In the genomic region with DNA sequence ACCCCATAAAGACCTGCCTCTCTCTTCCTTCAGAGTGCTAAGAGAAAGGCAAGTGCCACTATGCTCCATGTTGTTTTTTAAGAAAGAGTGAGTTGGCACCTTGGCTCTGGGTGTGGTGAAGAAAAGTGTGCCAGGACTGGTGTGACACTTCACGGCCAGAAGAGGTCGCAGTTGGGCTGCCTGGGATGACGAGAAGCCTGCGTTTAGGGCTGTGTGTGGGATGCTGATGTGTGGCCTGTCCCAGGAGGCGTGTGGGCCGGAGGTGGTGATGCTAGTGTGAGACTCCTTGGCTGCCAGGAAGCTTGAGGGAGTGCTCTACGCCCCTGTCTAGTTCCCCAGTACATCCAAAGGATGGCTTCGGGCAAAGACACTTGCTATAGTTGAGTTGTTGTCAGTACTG, we compare ENCODE assay signal across 8 mouse cellular contexts. TPM values are rescaled to one million over a fixed set of nuclear protein-coding genes. Genes with fewer than 3 reads are reported as not detected.
A peak's percentile ranks its signal among the peaks of the same experiment; 100 is the strongest.
DNase-seq lines count a peak whose midpoint lies in the region; ATAC-seq and TF ChIP-seq lines count a peak whose summit lies in the region.
"Had no signal": no experiment of that assay in that cellular context is flagged by ENCODE, and none has a peak within 500 bp of the region (broad histone marks: within the 10 kb centered on the region; RNA-seq: fewer than 3 reads in every experiment).

No protein-coding gene starts in this region.

- WGBS in liver, postnatal 0 days (ENCODE audit: insufficient replicate concordance) = 30% methylated on average over 8 of the region's 8 CpGs

- peak; percentile 77 for ATAC-seq in CD4-positive, CD25-positive, alpha-beta regulatory T cell, adult 4 months
- ATAC-seq in liver, postnatal 0 days = peak; percentile 74
- ATAC-seq in neutrophil, adult 5-6 weeks (ENCODE audit: extremely low read depth, insufficient number of reproducible peaks, low FRiP score, poor library complexity, severe bottlenecking) = peak; percentile 70

- H3K27ac ChIP-seq in liver, postnatal 0 days (ENCODE audit: low read depth) = no peak overlapping the region

- no peak overlapping the region for H3K9ac ChIP-seq in liver, postnatal 0 days (replicated peaks)
- H3K9ac ChIP-seq: limb, embryonic 12.5 days had no signal

- no peak for TF ChIP-seq EP300 in liver, postnatal 0 days (IDR thresholded peaks at IDR 0.05; ENCODE audit: low read depth)

- intact Hi-C loops in gastrocnemius, postnatal 14 days (cut with DNase I; ENCODE audit: low total_unique reads) = loop anchor here (10.0 kb wide), 1 partner anchor 712 kb away; no protein-coding TSS in a partner anchor

- peak; percentile 91 for TF ChIP-seq CTCF in liver, postnatal 0 days (IDR thresholded peaks at IDR 0.05; ENCODE audit: low read depth)

- no peaks in the 10 kb centered on the region; the same call in 1 of the 2 replicates for H3K36me3 ChIP-seq in liver, postnatal 0 days (replicated peaks; ENCODE audit: insufficient read depth, low read length)

- peak; percentile 41 for DNase-seq in T-cell, adult 2 months (ENCODE audit: low spot score)
- DNase-seq in embryo, embryonic 10 days (ENCODE audit: low spot score) = peak; percentile 77
- peak; percentile 64 for DNase-seq in gastrocnemius, postnatal 14 days
- peak; percentile 53 for DNase-seq in kidney, postnatal 25 days
- peak; percentile 69 for DNase-seq in liver, postnatal 0 days

- H3K4me1 ChIP-seq in liver, postnatal 0 days (ENCODE audit: insufficient read depth) = no peaks in the 10 kb centered on the region

- no peaks in the 10 kb centered on the region for H3K27me3 ChIP-seq in liver, postnatal 0 days (ENCODE audit: insufficient read depth, low read length)

- H3K9me3 ChIP-seq in liver, postnatal 0 days (ENCODE audit: low read length) = no peaks in the 10 kb centered on the region
- H3K9me3 ChIP-seq: limb, embryonic 12.5 days had no signal

- H3K4me2 ChIP-seq in liver, postnatal 0 days (ENCODE audit: low read depth, low read length) = no peak overlapping the region
- H3K4me2 ChIP-seq: limb, embryonic 12.5 days had no signal

- no peak overlapping the region for H3K4me3 ChIP-seq in liver, postnatal 0 days (ENCODE audit: low read depth, low read length)
- H3K4me3 ChIP-seq: limb, embryonic 12.5 days had no signal

RNA-seq across cellular contexts. Expression of a gene that starts 9.0 kb away (rescaled TPM):
- polyA plus RNA-seq in CD4-positive, CD25-positive, alpha-beta regulatory T cell, adult 4 months (2017; shearing (Covaris generic)) = 10 to 100 TPM; 52.8 to 85.9 TPM
- total RNA-seq in gastrocnemius, postnatal 14 days (2021) = 10 to 100 TPM; 22.5 to 25.9 TPM
- 13.8 and 15.9 TPM in 2 replicates for polyA plus RNA-seq in liver, postnatal 0 days (2015; fragmentation: Nextera tagmentation; extraction: Ambion mirVana)
- 45.4 and 46.7 TPM in 2 replicates for total RNA-seq in neutrophil, adult 5-6 weeks (2017)

RNA-seq across cellular contexts. Expression of a gene that starts 9.5 kb away (rescaled TPM):
- 10 to 100 TPM in 1 of 2 experiments, 1 to 10 TPM in 1; 5.7 to 19.2 TPM for polyA plus RNA-seq in CD4-positive, CD25-positive, alpha-beta regulatory T cell, adult 4 months (2017; shearing (Covaris generic))
- total RNA-seq in gastrocnemius, postnatal 14 days (2021) = 1 to 10 TPM; 3.5 to 3.6 TPM
- 2.4 and 2.6 TPM in 2 replicates for polyA plus RNA-seq in liver, postnatal 0 days (2015; fragmentation: Nextera tagmentation; extraction: Ambion mirVana)
- total RNA-seq in neutrophil, adult 5-6 weeks (2017) = 3.1 and 3.7 TPM in 2 replicates
